Mouse (Mus musculus) hindbrain, embryonic 14.5 days (tissue): Measurements from ENCODE around the gene Exoc3l. TPM values are rescaled to one million over a fixed set of nuclear protein-coding genes. Genes with fewer than 3 reads are reported as not detected.

Experiments used
- ATAC-seq: fragments of 200-750 bp; cut with Nextera tagmentation; 2 replicates; pipeline ENCODE4 v1.8.0; 2017; ENCODE audit warnings: moderate number of reproducible peaks, mild to moderate bottlenecking, moderate TSS enrichment, moderate library complexity; ENCODE audit not compliant: low FRiP score
- DNase-seq: peaks from one replicate; pipeline ENCODE4 v3.0.0-alpha.2; 2015; ENCODE audit warnings: low spot score
- H3K27ac ChIP-seq: fragments of 300-500 bp; sonication (generic); 2 replicates; pipeline ENCODE4 v1.5.1; 2014; ENCODE audit warnings: mild to moderate bottlenecking, moderate library complexity
- H3K27me3 ChIP-seq: fragments of 300-500 bp; sonication (generic); 2 replicates; pipeline ENCODE4 v1.6.1; 2014; ENCODE audit warnings: mild to moderate bottlenecking, low read length, mixed read lengths; ENCODE audit not compliant: control insufficient read depth, insufficient read depth
- H3K36me3 ChIP-seq: fragments of 300-500 bp; sonication (generic); replicated peaks from 2 replicates; pipeline ENCODE4 v1.6.1; 2014; ENCODE audit not compliant: control insufficient read depth, insufficient read depth
- H3K4me1 ChIP-seq: fragments of 300-500 bp; sonication (generic); replicated peaks from 2 replicates; pipeline ENCODE4 v1.6.1; 2014; ENCODE audit warnings: antibody characterized with exemption, low read length, mixed read lengths; ENCODE audit not compliant: control insufficient read depth, insufficient read depth
- H3K4me2 ChIP-seq: fragments of 300-500 bp; sonication (generic); replicated peaks from 2 replicates; pipeline ENCODE4 v1.6.1; 2014; ENCODE audit warnings: mild to moderate bottlenecking, moderate library complexity
- H3K4me3 ChIP-seq: fragments of 300-500 bp; sonication (generic); replicated peaks from 2 replicates; pipeline ENCODE4 v1.5.1; 2014; ENCODE audit warnings: mild to moderate bottlenecking, low read length
- H3K9ac ChIP-seq: fragments of 300-500 bp; sonication (generic); 2 replicates; pipeline ENCODE4 v1.6.1; 2014
- H3K9me3 ChIP-seq: fragments of 300-500 bp; sonication (generic); 2 replicates; pipeline ENCODE4 v1.6.1; 2016; ENCODE audit warnings: low read length; ENCODE audit not compliant: control insufficient read depth
- WGBS: fragments of 180-500 bp; shearing (Covaris S2); extraction: QIAGEN DNeasy Blood & Tissue Kit; methylation state at CpG from one replicate; pipeline ENCODE4 v1.1.7; 2014; 5-methylcytosine and 5-hydroxymethylcytosine counted together
- polyA plus RNA-seq: library from polyadenylated mRNA; unstranded; fragments of >200 nt; fragmentation: Nextera tagmentation; extraction: Ambion mirVana; gene quantifications from 2 replicates; pipeline ENCODE4 v1.2.1, GENCODE M21; 2014

Exoc3l gene
- polyA plus RNA-seq, 1 experiment from 2014 or later, result 12.2 TPM

DNA sequence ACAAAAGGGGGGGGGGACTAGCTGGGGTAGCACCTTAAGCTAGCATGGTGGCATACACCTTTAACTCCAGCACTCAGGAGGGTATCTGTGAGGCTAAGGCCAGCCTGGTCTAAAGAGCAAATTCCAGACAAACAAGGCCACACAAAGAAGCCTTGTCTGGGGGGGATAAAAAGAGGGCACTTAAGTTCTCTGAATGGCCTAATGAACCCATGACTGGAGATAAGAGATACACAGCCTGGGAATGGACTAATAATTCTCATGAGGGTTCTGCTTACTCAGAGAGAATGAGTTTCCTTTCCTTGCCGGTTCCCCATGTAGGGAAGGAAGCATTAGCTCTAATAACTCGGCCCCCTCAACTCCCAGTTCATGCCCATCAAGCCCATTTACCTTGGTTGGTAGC is 36.6 kb upstream of the Exoc3l start:
- no peak overlapping the region for H3K27ac ChIP-seq
- peaks cover under 1% of the 10 kb centered on the region for H3K4me1 ChIP-seq
- H3K9me3 ChIP-seq, result no peaks in the 10 kb centered on the region
- DNase-seq (no peak), ATAC-seq (no peak)
- no peak overlapping the region for H3K4me2 ChIP-seq
- no peak overlapping the region for H3K9ac ChIP-seq
- 94% methylated on average over 2 of the region's 2 CpGs for WGBS
- H3K27me3 ChIP-seq, result no peaks in the 10 kb centered on the region
- no peak overlapping the region for H3K4me3 ChIP-seq
- peaks cover 60% of the 10 kb centered on the region for H3K36me3 ChIP-seq

DNA sequence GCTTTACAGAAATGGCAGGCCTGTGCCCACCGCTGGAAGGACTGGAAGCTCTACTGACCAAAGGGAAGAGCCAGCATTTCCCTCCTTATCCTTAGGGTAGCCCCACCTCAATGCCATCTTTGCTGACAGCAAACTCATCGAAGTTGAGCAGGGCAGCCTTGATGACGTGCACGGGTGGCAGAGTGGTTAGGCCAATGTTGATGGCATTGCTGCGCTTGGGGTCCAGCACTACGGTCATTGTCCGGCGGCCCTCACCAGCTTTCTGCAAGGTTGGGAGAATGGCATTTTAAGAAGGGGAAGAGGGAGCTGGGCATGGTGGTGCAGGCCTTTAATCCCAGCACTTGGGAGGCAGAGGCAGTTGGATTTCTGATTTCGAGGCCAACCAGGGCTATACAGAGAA is 36.0 kb upstream of the Exoc3l start:
- ATAC-seq, result no peak
- H3K27me3 ChIP-seq, result no peaks in the 10 kb centered on the region
- no peak overlapping the region for H3K4me2 ChIP-seq
- DNase-seq, result no peak
- no peaks in the 10 kb centered on the region for H3K9me3 ChIP-seq
- peaks cover 7% of the 10 kb centered on the region for H3K4me1 ChIP-seq
- no peak overlapping the region for H3K4me3 ChIP-seq
- 97% methylated on average over 9 of the region's 9 CpGs for WGBS
- H3K27ac ChIP-seq, result no peak overlapping the region
- no peak overlapping the region for H3K9ac ChIP-seq
- H3K36me3 ChIP-seq, result peaks cover 60% of the 10 kb centered on the region

- Histone ChIP-seq H3K9me3 (no peaks in the 10 kb centered on the region), H3K4me2 (no peak overlapping the region), H3K27ac (no peak overlapping the region), H3K4me1 (peaks cover 8% of the 10 kb centered on the region), H3K9ac (no peak overlapping the region), H3K36me3 (peaks cover 60% of the 10 kb centered on the region), H3K4me3 (no peak overlapping the region), H3K27me3 (no peaks in the 10 kb centered on the region)
- no peak for ATAC-seq
- 95% methylated on average over 22 of the region's 22 CpGs for WGBS
- no peak for DNase-seq
These were observed 35.6 kb upstream of the Exoc3l start for GRCm38 (mm10) chr8:105331469-105331868.

GRCm38 (mm10) chr8:105330325-105330724 is 34.4 kb upstream of the Exoc3l start:
- H3K36me3 ChIP-seq, result peaks cover 60% of the 10 kb centered on the region
- ATAC-seq, result no peak
- peaks cover 11% of the 10 kb centered on the region for H3K4me1 ChIP-seq

GRCm38 (mm10) chr8:105326968-105327367 is 31.1 kb upstream of the Exoc3l start:
- H3K36me3 ChIP-seq, result peaks cover 55% of the 10 kb centered on the region
- DNase-seq (no peak), ATAC-seq (no peak)
- WGBS, result 44% methylated on average over 6 of the region's 6 CpGs
- peak overlapping the region; percentile 65 for H3K4me3 ChIP-seq
- H3K9me3 ChIP-seq, result no peaks in the 10 kb centered on the region
- H3K4me2 ChIP-seq, result peak overlapping the region; percentile 90
- H3K9ac ChIP-seq, result peak overlapping the region; percentile 65
- H3K4me1 ChIP-seq, result peaks cover 19% of the 10 kb centered on the region
- H3K27ac ChIP-seq, result peak overlapping the region; percentile 76; the same call in 1 of the 2 replicates
- no peaks in the 10 kb centered on the region for H3K27me3 ChIP-seq

More at GRCm38 (mm10) chr8:105330325-105330724, 34.4 kb upstream of the Exoc3l start:
- Histone ChIP-seq H3K27ac (no peak overlapping the region), H3K4me2 (no peak overlapping the region), H3K27me3 (no peaks in the 10 kb centered on the region), H3K9me3 (no peaks in the 10 kb centered on the region), H3K4me3 (no peak overlapping the region), H3K9ac (no peak overlapping the region)
- WGBS, result 95% methylated on average over 12 of the region's 12 CpGs
- DNase-seq, result no peak

GRCm38 (mm10) chr8:105326141-105326672 is 30.3 kb upstream of the Exoc3l start, which contains the start of the genes Lrrc29 and Tmem208:
TSS of gene Lrrc29 (minus strand) at chr8:105326278.
TSS of gene Tmem208 (plus strand) at chr8:105326354.
- Histone ChIP-seq H3K27ac (peak within 1 kb of the TSS; percentile 76), H3K4me3 (peak within 1 kb of the TSS; percentile 65), H3K9me3 (no peaks in the 10 kb centered on the region), H3K4me2 (peak within 1 kb of the TSS; percentile 90), H3K36me3 (peaks cover 54% of the 10 kb centered on the region), H3K27me3 (no peaks in the 10 kb centered on the region), H3K4me1 (peaks cover 19% of the 10 kb centered on the region), H3K9ac (peak within 1 kb of the TSS; percentile 85)
- ATAC-seq (peak; percentile 90), DNase-seq (peak; percentile 95)
- WGBS, result under 1% methylated on average over 36 of the region's 36 CpGs

DNA sequence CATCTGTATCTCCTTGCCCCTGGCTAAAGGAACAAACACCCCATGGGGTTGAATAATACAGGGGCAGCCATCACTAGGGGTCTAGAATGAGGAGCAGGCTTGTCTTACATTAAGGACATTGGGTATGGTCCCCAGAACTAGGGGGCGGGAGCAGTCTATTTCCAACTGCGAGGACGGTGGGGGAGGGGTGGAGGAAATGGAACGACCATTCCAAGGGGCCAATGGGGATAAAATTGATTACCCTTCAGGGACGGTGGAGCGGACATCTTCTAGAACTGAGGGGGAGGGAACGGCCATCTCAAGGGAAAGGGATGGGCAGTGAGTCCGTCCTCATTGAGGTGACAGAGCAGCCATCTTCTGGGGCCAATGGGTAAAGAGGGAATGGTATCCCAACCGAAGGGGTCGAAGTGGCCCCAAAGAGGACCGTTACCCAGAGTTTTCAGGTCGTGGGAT is 29.8 kb upstream of the Exoc3l start:
- no peaks in the 10 kb centered on the region for H3K27me3 ChIP-seq
- DNase-seq (no peak), ATAC-seq (peak; percentile 63)
- H3K4me1 ChIP-seq, result peaks cover 19% of the 10 kb centered on the region
- peak overlapping the region; percentile 73 for H3K27ac ChIP-seq
- WGBS, result under 1% methylated on average over 12 of the region's 12 CpGs
- peak overlapping the region; percentile 65 for H3K4me3 ChIP-seq
- H3K4me2 ChIP-seq, result peak overlapping the region; percentile 90
- H3K9me3 ChIP-seq, result no peaks in the 10 kb centered on the region
- H3K9ac ChIP-seq, result peak overlapping the region; percentile 85
- peaks cover 49% of the 10 kb centered on the region for H3K36me3 ChIP-seq

DNA sequence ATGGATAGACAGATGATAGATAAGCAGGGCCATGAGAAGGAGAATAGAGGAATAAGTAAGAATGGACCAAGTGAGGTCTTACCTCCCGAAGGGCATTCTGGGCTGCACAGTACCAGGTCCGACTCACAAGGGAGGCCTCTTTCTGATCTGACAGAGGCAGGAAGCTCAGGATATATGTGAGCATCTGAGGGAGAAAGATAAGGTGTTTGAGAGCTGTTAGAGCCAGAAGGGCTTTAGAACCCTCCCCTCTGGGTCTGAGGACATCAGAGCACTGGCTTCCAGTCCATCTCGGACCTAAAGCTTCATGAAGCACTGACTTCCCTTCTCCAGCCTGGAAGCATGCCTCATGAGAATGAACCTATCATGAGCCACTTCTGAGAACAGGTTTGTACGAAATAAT is 27.3 kb upstream of the Exoc3l start:
- 96% methylated on average over 4 of the region's 4 CpGs for WGBS
- ATAC-seq, result no peak

GRCm38 (mm10) chr8:105318662-105319190 is 22.8 kb upstream of the Exoc3l start:
- H3K27me3 ChIP-seq, result no peaks in the 10 kb centered on the region
- H3K36me3 ChIP-seq, result peaks cover 83% of the 10 kb centered on the region
- H3K9me3 ChIP-seq, result no peaks in the 10 kb centered on the region
- ATAC-seq, result no peak
- no peak overlapping the region for H3K9ac ChIP-seq
- H3K4me1 ChIP-seq, result no peaks in the 10 kb centered on the region
- H3K27ac ChIP-seq, result no peak overlapping the region
- 84% methylated on average over 11 of the region's 11 CpGs for WGBS
- H3K4me2 ChIP-seq, result no peak overlapping the region
- DNase-seq, result no peak
- H3K4me3 ChIP-seq, result no peak overlapping the region

More for the DNA sequence above, 27.3 kb upstream of the Exoc3l start:
- DNase-seq, result no peak
- Histone ChIP-seq H3K27me3 (no peaks in the 10 kb centered on the region), H3K9me3 (no peaks in the 10 kb centered on the region), H3K4me2 (no peak overlapping the region), H3K27ac (no peak overlapping the region), H3K36me3 (peaks cover 43% of the 10 kb centered on the region), H3K4me1 (peaks cover 19% of the 10 kb centered on the region), H3K4me3 (no peak overlapping the region), H3K9ac (no peak overlapping the region)
